ENCODE assay signal across 18 mouse cellular contexts in the genomic region with DNA sequence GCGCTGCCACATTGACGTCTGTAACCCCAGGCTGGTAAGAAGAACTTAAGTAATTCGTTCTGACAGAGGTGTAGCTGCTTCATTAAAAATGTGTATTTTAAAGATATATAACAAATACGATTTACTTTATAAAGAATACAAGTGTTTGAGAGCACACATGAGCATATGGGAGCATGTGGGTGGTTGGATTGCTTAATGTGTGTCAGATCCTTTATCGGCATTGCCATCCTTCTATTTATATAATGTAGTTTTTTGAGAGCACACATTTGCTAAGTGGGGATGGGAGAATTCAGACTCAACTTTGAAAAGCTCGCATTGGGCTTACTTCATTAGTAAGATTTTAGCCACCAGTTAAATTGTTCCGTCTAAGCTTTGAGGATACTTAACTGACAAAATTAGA. TPM values are rescaled to one million over a fixed set of nuclear protein-coding genes. Genes with fewer than 3 reads are reported as not detected.
"Had no signal": no experiment of that assay in that cellular context is flagged by ENCODE, and none has a peak within 500 bp of the region (broad histone marks: within the 10 kb centered on the region; RNA-seq: fewer than 3 reads in every experiment).

No protein-coding gene starts in this region.

- DNase-seq: kidney, adult 18-20 months; kidney, adult 9 months; kidney, postnatal 14 days; kidney, postnatal 4 days; layer of hippocampus, postnatal 36 days; liver, postnatal 0 days; lung, embryonic 14.5 days; right cerebral cortex, postnatal 14 days; spleen, adult 18-20 months; thymus, adult 18-20 months; thymus, postnatal 36 days had no signal

- ATAC-seq: intestine, embryonic 16.5 days; liver, postnatal 0 days; lung, postnatal 0 days; midbrain, embryonic 15.5 days had no signal

RNA-seq across cellular contexts. Expression of gene Gm10428, which starts 23.6 kb away (rescaled TPM):
- total RNA-seq: layer of hippocampus, adult 18-20 months; layer of hippocampus, postnatal 36 days; left cerebral cortex, adult 2 months; left cerebral cortex, postnatal 14 days; megakaryocyte, adult 5-6 weeks had no signal
